Mouse (Mus musculus): Measurements from ENCODE around the gene Nup35. TPM values are rescaled to one million over a fixed set of nuclear protein-coding genes. Genes with fewer than 3 reads are reported as not detected.

Nup35 gene
- total and polyA plus RNA-seq, 2 experiments from 2014 or later: 34.4 to 62.8 TPM

GRCm38 (mm10) chr2:80580311-80580961 is 36.6 kb upstream of the Nup35 start:
- H3K4me3 ChIP-seq (ENCODE audit: low read depth, low read length): peak overlapping the region; percentile 97
- peak; percentile 35 for DNase-seq (ENCODE audit: low spot score)
- H3K9me3 ChIP-seq (ENCODE audit: low read length): no peaks in the 10 kb centered on the region
- H3K9ac ChIP-seq (replicated peaks; ENCODE audit: low read length, poor library complexity, severe bottlenecking): peak overlapping the region; percentile 98
- H3K27ac ChIP-seq (ENCODE audit: low read depth, low read length): peak overlapping the region; percentile 99
- H3K27me3 ChIP-seq (ENCODE audit: insufficient read depth, low read length): no peaks in the 10 kb centered on the region
- peak overlapping the region; percentile 60 for H3K4me2 ChIP-seq (ENCODE audit: low read depth, low read length, poor library complexity, severe bottlenecking)
- 1% methylated on average over 57 of the region's 65 CpGs for WGBS
- H3K36me3 ChIP-seq (ENCODE audit: insufficient read depth, low read length): no peaks in the 10 kb centered on the region
- TF ChIP-seq CTCF (IDR thresholded peaks at IDR 0.05): no peak
- peak; percentile 73 for ATAC-seq (ENCODE audit: low FRiP score)
- H3K4me1 ChIP-seq (ENCODE audit: insufficient read depth, low read length): peaks cover 10% of the 10 kb centered on the region

DNA sequence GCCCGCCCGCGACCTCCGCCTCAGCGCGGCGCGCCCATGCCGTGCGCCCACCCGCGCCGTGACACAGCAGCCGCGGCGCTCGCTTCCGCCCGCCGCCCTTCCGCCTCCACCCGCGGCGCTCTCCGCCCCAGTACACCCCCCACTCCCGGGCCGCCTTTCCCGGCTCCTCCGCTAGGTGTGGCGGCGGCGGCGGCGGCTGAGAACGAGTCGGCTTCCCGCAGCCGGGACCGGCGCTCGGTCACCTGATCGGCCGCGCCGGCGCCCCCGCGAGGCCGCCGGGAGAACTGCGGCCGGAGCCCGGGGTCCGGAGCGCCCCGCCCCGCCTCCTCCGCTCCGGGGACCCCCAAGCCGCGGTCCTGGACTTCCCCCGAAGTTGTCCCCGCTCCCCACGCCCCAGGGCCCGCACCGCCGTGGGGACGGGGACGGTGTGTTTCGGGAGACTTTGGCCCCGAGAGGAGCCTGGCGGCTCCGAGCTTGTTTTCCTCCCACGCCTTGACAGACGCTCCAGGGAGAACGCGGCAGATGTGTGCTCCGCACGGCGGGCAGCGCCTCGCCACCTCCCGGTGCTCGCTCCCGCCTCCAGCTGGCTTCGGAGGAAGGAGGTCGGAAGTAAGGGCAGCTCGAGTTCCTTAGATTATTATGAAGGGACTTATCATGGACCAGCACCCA is 35.9 kb upstream of the Nup35 start, which contains the start of gene Nckap1:
Nckap1 (minus strand) TSS at position 338 of the 669 bp plus-strand sequence.
- peak within 1 kb of the TSS; percentile 98 for H3K9ac ChIP-seq (replicated peaks; ENCODE audit: low read length, poor library complexity, severe bottlenecking)
- no peaks in the 10 kb centered on the region for H3K9me3 ChIP-seq (ENCODE audit: low read length)
- ATAC-seq (ENCODE audit: low FRiP score) (peak; percentile 95), DNase-seq (ENCODE audit: low spot score) (peak; percentile 87)
- H3K36me3 ChIP-seq (ENCODE audit: insufficient read depth, low read length): no peaks in the 10 kb centered on the region
- H3K27me3 ChIP-seq (ENCODE audit: insufficient read depth, low read length): no peaks in the 10 kb centered on the region
- H3K4me3 ChIP-seq (ENCODE audit: low read depth, low read length): peak within 1 kb of the TSS; percentile 97
- peak; percentile 63 for TF ChIP-seq CTCF (IDR thresholded peaks at IDR 0.05)
- H3K4me1 ChIP-seq (ENCODE audit: insufficient read depth, low read length): peaks cover 10% of the 10 kb centered on the region
- peak within 1 kb of the TSS; percentile 60 for H3K4me2 ChIP-seq (ENCODE audit: low read depth, low read length, poor library complexity, severe bottlenecking)
- under 1% methylated on average over 77 of the region's 88 CpGs for WGBS
- peak within 1 kb of the TSS; percentile 99 for H3K27ac ChIP-seq (ENCODE audit: low read depth, low read length)

- H3K9me3 ChIP-seq (ENCODE audit: low read length): no peaks in the 10 kb centered on the region
- no peak for DNase-seq (ENCODE audit: low spot score)
- no peaks in the 10 kb centered on the region for H3K36me3 ChIP-seq (ENCODE audit: insufficient read depth, low read length)
- H3K27ac ChIP-seq (ENCODE audit: low read depth, low read length): no peak overlapping the region
- H3K4me2 ChIP-seq (ENCODE audit: low read depth, low read length, poor library complexity, severe bottlenecking): no peak overlapping the region
- H3K4me1 ChIP-seq (ENCODE audit: insufficient read depth, low read length): peaks cover 10% of the 10 kb centered on the region
- no peak overlapping the region for H3K4me3 ChIP-seq (ENCODE audit: low read depth, low read length)
- TF ChIP-seq CTCF (IDR thresholded peaks at IDR 0.05): no peak
- H3K27me3 ChIP-seq (ENCODE audit: insufficient read depth, low read length): no peaks in the 10 kb centered on the region
- 88% methylated on average over 3 of the region's 3 CpGs for whole genome bisulfite sequencing
- no peak overlapping the region for H3K9ac ChIP-seq (replicated peaks; ENCODE audit: low read length, poor library complexity, severe bottlenecking)
- ATAC-seq (ENCODE audit: low FRiP score): no peak
Observed at GRCm38 (mm10) chr2:80582356-80582755, 34.7 kb upstream of the Nup35 start.

DNA sequence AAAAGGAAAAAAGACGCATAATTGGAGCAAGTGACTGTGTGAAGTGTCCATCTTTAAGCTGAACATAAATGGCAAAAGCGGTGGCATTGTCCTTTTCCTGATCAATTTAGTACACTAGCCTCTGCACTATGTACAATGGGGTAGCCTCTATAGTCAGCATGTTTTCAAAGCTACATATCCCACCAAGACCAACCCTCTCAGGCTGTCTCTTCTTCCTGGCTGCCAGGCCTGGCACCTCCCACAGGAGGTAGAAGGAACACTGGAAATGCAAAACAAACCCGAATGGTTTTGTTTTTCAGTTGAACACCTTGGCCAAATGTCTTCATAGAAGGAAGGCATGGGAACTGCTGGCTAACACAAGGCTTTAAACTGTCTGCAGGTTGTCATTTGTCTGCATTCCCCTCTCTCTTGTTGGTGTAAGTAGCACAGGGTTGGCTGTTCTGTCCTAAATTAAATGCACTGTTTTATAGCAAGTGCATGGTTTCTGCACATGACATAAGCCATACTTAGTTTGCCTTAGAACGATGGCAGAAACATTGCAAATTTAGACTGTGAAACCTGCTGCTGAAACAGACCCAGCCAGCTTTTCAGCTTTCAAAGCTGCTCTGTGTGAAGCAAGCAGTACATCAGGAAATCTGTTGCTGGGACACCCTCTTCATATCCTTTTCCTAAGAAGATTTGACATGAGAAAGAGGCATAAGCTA is 22.7 kb upstream of the Nup35 start:
- no peak for ATAC-seq (ENCODE audit: low FRiP score)
- 77% methylated on average over 4 of the region's 4 CpGs for WGBS
- Histone ChIP-seq H3K4me2 (ENCODE audit: low read depth, low read length, poor library complexity, severe bottlenecking) (no peak overlapping the region), H3K36me3 (ENCODE audit: insufficient read depth, low read length) (no peaks in the 10 kb centered on the region), H3K27me3 (ENCODE audit: insufficient read depth, low read length) (no peaks in the 10 kb centered on the region), H3K27ac (ENCODE audit: low read depth, low read length) (no peak overlapping the region), H3K9ac (replicated peaks; ENCODE audit: low read length, poor library complexity, severe bottlenecking) (no peak overlapping the region), H3K9me3 (ENCODE audit: low read length) (no peaks in the 10 kb centered on the region), H3K4me1 (ENCODE audit: insufficient read depth, low read length) (no peaks in the 10 kb centered on the region), H3K4me3 (ENCODE audit: low read depth, low read length) (no peak overlapping the region)
- TF ChIP-seq CTCF (IDR thresholded peaks at IDR 0.05): no peak
- DNase-seq (ENCODE audit: low spot score): no peak

DNA sequence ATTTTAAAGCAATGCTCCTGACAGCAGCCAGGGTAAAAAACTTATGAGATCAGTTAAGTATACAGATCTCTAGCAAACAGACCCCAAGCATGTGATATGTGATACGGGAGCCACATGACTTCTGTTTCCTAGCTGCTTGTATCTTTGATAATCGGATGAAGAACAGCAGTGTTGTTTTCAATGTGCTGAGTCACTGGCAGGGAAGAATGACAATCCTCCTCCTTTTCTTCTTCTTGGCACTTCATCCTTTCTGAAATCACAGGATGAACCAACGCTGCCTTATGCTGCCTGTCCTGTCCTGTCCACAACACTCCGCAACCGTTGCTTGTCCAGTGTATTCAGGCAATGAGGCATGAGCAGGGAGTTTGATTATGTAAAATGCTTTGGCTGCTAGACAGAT is 20.1 kb upstream of the Nup35 start:
- Histone ChIP-seq H3K4me1 (ENCODE audit: insufficient read depth, low read length) (no peaks in the 10 kb centered on the region), H3K4me3 (ENCODE audit: low read depth, low read length) (no peak overlapping the region), H3K36me3 (ENCODE audit: insufficient read depth, low read length) (no peaks in the 10 kb centered on the region), H3K9me3 (ENCODE audit: low read length) (no peaks in the 10 kb centered on the region), H3K9ac (replicated peaks; ENCODE audit: low read length, poor library complexity, severe bottlenecking) (no peak overlapping the region), H3K27me3 (ENCODE audit: insufficient read depth, low read length) (no peaks in the 10 kb centered on the region), H3K4me2 (ENCODE audit: low read depth, low read length, poor library complexity, severe bottlenecking) (no peak overlapping the region), H3K27ac (ENCODE audit: low read depth, low read length) (no peak overlapping the region)
- no peak for TF ChIP-seq CTCF (IDR thresholded peaks at IDR 0.05)
- 74% methylated on average over 5 of the region's 5 CpGs for WGBS
- no peak for DNase-seq (ENCODE audit: low spot score)
- ATAC-seq (ENCODE audit: low FRiP score): no peak

- DNase-seq (ENCODE audit: low spot score) (no peak), ATAC-seq (ENCODE audit: low FRiP score) (no peak)
- Histone ChIP-seq H3K27me3 (ENCODE audit: insufficient read depth, low read length) (no peaks in the 10 kb centered on the region), H3K27ac (ENCODE audit: low read depth, low read length) (no peak overlapping the region), H3K9me3 (ENCODE audit: low read length) (no peaks in the 10 kb centered on the region), H3K9ac (replicated peaks; ENCODE audit: low read length, poor library complexity, severe bottlenecking) (no peak overlapping the region), H3K36me3 (ENCODE audit: insufficient read depth, low read length) (no peaks in the 10 kb centered on the region), H3K4me3 (ENCODE audit: low read depth, low read length) (no peak overlapping the region), H3K4me1 (ENCODE audit: insufficient read depth, low read length) (no peaks in the 10 kb centered on the region), H3K4me2 (ENCODE audit: low read depth, low read length, poor library complexity, severe bottlenecking) (no peak overlapping the region)
- no peak for TF ChIP-seq CTCF (IDR thresholded peaks at IDR 0.05)
- 82% methylated on average over 3 of the region's 3 CpGs for WGBS
Observed at GRCm38 (mm10) chr2:80599850-80600249, 17.2 kb upstream of the Nup35 start.
